Mouse (Mus musculus) ES-E14 (cell line): ENCODE measurements around the gene Hist1h4a.

Experiments
- ZC3H11A ChIP-seq: IDR thresholded peaks from 2 replicates; pipeline ENCODE4 v1.6.1; 2012; ENCODE audit warnings: low read depth, mild to moderate bottlenecking, inconsistent platforms, low read length, borderline replicate concordance
- ZNF384 ChIP-seq: IDR thresholded peaks from 2 replicates; pipeline ENCODE4 v1.6.1; 2012; ENCODE audit warnings: low read depth, low read length, inconsistent platforms

GRCm38 (mm10) chr13:23743215-23743614 is 17.8 kb downstream of the Hist1h4a start:
- TF ChIP-seq ZC3H11A (no peak), ZNF384 (no peak)
